Mouse (Mus musculus): ENCODE data around the gene Trnau1ap.

DNA sequence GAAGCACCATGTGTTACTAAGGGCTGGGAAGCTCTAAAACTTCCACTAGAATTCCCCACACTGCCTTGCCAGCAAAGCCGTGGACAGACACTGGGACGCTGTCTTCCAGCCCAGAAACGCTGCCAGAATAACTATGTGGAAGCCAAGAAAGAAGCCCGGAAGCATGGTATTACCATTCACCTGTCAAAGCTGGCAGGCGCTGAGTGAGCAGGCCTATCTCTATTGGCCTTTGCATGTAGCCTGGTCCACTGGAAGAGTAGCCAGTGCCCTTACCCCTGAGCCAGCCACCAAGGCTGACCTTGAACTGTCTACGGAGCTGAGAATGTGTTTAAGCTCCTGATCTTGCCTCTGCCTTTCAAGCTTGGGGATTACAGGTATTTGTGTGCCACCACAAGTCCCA, 27.9 kb downstream of the Trnau1ap start:
- TF ChIP-seq POLR2A (IDR thresholded peaks at IDR 0.05; ENCODE audit: control insufficient read depth, extremely low read depth, insufficient read depth, low read length, poor library complexity) (no peak), CTCF (IDR thresholded peaks at IDR 0.05; ENCODE audit: borderline replicate concordance, control insufficient read depth, extremely low read depth, insufficient read depth, low read length, poor library complexity) (no peak)
